Mouse (Mus musculus) inflammation-experienced regulatory T-cells, adult 16 weeks (primary cell): ENCODE measurements around the gene Ufl1. TPM values are rescaled to one million over a fixed set of nuclear protein-coding genes. Genes with fewer than 3 reads are reported as not detected.

Source experiments
- polyA plus RNA-seq: library from polyadenylated mRNA; unstranded; fragments of 100-300 nt; shearing (Covaris generic); gene quantifications from one replicate; pipeline ENCODE4 v1.2.1, GENCODE M21; 2017

Ufl1 gene
- polyA plus RNA-seq = 59.9 TPM

DNA sequence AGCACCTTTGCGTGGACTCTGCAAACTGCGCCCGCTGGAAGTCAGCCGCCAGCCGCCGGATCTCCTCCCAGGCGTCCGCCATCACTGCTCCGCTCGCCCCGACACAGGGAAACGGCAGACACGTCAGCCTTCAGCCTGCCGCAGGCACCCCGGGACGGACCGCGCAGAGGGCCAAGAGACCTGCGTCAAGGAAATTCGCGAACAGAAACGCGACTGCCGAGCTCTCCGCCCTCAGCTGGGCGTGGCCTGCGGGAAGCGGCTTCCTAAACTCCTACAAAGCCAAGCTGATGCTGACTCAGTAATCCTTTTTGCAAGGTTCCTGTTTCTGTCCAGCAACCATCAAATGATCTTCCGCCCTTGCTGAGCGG is at the start of gene Ufl1:
Gene Ufl1 (minus strand): TSS at position 151 of the 368 bp plus-strand sequence.

DNA sequence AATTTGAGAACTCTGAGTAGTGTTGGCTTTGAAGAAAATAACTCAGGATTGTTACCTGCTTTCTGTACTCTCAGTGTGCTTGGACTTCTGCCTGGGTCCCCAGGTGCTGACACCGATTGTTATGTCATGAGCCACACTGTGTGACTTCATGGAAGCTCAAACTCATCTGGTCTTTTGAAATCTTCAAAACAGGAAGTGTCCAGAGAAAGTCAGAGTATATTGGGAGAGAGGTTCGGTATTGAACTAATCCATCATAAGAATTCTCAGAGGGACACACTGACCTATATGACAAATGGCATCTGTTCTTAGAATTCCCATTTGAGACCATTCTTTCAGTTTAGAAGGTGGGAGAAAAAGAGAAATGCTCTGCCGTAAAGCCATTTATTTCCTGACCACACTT is 38.8 kb downstream of the Ufl1 start, which contains the start of gene Fhl5:
Gene Fhl5 (minus strand): TSS at position 101 of the 400 bp plus-strand sequence.

Other genes starting within 250 kb of the Ufl1 start
- gene Fhl5, start 38.9 kb downstream of the Ufl1 start, polyA plus RNA-seq = not detected